ENCODE assay signal across 14 mouse cellular contexts in genomic region chr19:16510343-16511080, GRCm38 (mm10).
DNase-seq lines count a peak whose midpoint lies in the region; ATAC-seq and TF ChIP-seq lines count a peak whose summit lies in the region.
"Had no signal": no experiment of that assay in that cellular context is flagged by ENCODE, and none has a peak within 500 bp of the region (broad histone marks: within the 10 kb centered on the region; RNA-seq: fewer than 3 reads in every experiment).

No protein-coding gene starts in this region.

- no peak overlapping the region for H3K9ac ChIP-seq in forebrain, postnatal 0 days
- H3K9ac ChIP-seq: hindbrain, embryonic 14.5 days; kidney, embryonic 15.5 days had no signal

- H3K9me3 ChIP-seq in forebrain, postnatal 0 days (ENCODE audit: low read length), result no peaks in the 10 kb centered on the region
- H3K9me3 ChIP-seq: kidney, embryonic 15.5 days; limb, embryonic 10.5 days had no signal

- peaks cover 14% of the 10 kb centered on the region; the same call in 1 of the 2 replicates for H3K4me1 ChIP-seq in forebrain, postnatal 0 days (ENCODE audit: insufficient read depth)
- H3K4me1 ChIP-seq: limb, embryonic 10.5 days had no signal

- DNase-seq in gastrocnemius, postnatal 14 days, result peak; percentile 20
- DNase-seq in gastrocnemius, postnatal 10 days, result no peak
- peak; percentile 22 for DNase-seq in kidney, postnatal 14 days
- DNase-seq in kidney, adult 9 months, result no peak
- peak; percentile 22 to 30 for DNase-seq in heart, postnatal 10 days
- DNase-seq in skeletal muscle tissue, adult 2 months (ENCODE audit: low read depth, low spot score), result peak; percentile 44
- no peak for DNase-seq in forebrain, postnatal 0 days
- no peak for DNase-seq in cerebellum, postnatal 4 days (ENCODE audit: low spot score in 2 of 2)
- DNase-seq: cerebellum, adult 18-20 months; right cerebral cortex, postnatal 4 days had no signal

- H3K27ac ChIP-seq in forebrain, postnatal 0 days (ENCODE audit: low read depth, low read length), result no peak overlapping the region
- H3K27ac ChIP-seq: hindbrain, embryonic 14.5 days; kidney, embryonic 15.5 days; limb, embryonic 10.5 days had no signal

- no peaks in the 10 kb centered on the region for H3K27me3 ChIP-seq in forebrain, postnatal 0 days (ENCODE audit: insufficient read depth, low read length)
- H3K27me3 ChIP-seq: kidney, embryonic 15.5 days had no signal

- intact Hi-C loops in gastrocnemius, postnatal 14 days (cut with DNase I; ENCODE audit: low total_unique reads), result no loop called here
- intact Hi-C loops in heart, postnatal 10 days (cut with DNase I), result loop anchor here (5.0 kb wide), 1 partner anchor 73 kb away; the partner anchor contains the start of gene Gna14

- 90% methylated on average over 10 of the region's 10 CpGs for WGBS in forebrain, postnatal 0 days

- ATAC-seq in forebrain, postnatal 0 days, result no peak

- no peak for TF ChIP-seq CTCF in forebrain, postnatal 0 days (IDR thresholded peaks at IDR 0.05; ENCODE audit: low read depth)

- no peak overlapping the region for H3K4me2 ChIP-seq in forebrain, postnatal 0 days (ENCODE audit: low read depth)
- H3K4me2 ChIP-seq: hindbrain, embryonic 14.5 days; kidney, embryonic 15.5 days; midbrain, embryonic 11.5 days had no signal

- no peaks in the 10 kb centered on the region for H3K36me3 ChIP-seq in forebrain, postnatal 0 days (ENCODE audit: insufficient read depth)
- H3K36me3 ChIP-seq: kidney, embryonic 15.5 days; limb, embryonic 10.5 days had no signal

- no peak overlapping the region for H3K4me3 ChIP-seq in forebrain, postnatal 0 days (ENCODE audit: low read depth, low read length)
- H3K4me3 ChIP-seq: kidney, embryonic 15.5 days; limb, embryonic 10.5 days had no signal

Comparison
In these comparisons a context has a peak if more than half of its experiments do, and no peak if none do; other contexts are left out.
1. DNase-seq: peak in gastrocnemius, postnatal 14 days (single experiment), kidney, postnatal 14 days (single experiment), heart, postnatal 10 days (2 of 2) and skeletal muscle tissue, adult 2 months (single experiment); none in gastrocnemius, postnatal 10 days (single experiment), kidney, adult 9 months (single experiment), forebrain, postnatal 0 days (single experiment) and cerebellum, postnatal 4 days (0 of 2).